Mouse (Mus musculus) adrenal gland, postnatal 4 days (tissue): Measurements from ENCODE around the gene Gsdmc3. TPM values are rescaled to one million over a fixed set of nuclear protein-coding genes. Genes with fewer than 3 reads are reported as not detected.
"Not testable (repeated sequence)": the region's sequence is repeated elsewhere in the genome, so short reads cannot be mapped to it uniquely, and the experiment has no call there.

Source experiments
- DNase-seq, 2 experiments: peaks; one replicate each; pipeline ENCODE4 v3.0.0; 2021 to 2022; ENCODE audit warnings: low spot score in 2 of 2, mixed read lengths in 2 of 2
- long read RNA-seq, 2 experiments: library from polyadenylated mRNA; stranded (forward); transcript quantifications; one replicate each; pipeline ENCODE4 v2.0.0; 2021
- total RNA-seq, 2 experiments: library from RNA; stranded (reverse); gene quantifications; 2 replicates each; pipeline ENCODE4 v1.2.3; 2021

Gene Gsdmc3
- not detected for total RNA-seq
- long read RNA-seq, experiment 1: 0 reads
- long read RNA-seq, experiment 2: 0 reads

- DNase-seq: not testable (repeated sequence)
Measured at GRCm38 (mm10) chr15:63878458-63878857, at the start of gene Gsdmc3. Gsdmc3 (minus strand) TSS chr15:63878558.

GRCm38 (mm10) chr15:63926201-63926600 lies 47.8 kb upstream of the Gsdmc3 start:
- DNase-seq: no peak

DNA sequence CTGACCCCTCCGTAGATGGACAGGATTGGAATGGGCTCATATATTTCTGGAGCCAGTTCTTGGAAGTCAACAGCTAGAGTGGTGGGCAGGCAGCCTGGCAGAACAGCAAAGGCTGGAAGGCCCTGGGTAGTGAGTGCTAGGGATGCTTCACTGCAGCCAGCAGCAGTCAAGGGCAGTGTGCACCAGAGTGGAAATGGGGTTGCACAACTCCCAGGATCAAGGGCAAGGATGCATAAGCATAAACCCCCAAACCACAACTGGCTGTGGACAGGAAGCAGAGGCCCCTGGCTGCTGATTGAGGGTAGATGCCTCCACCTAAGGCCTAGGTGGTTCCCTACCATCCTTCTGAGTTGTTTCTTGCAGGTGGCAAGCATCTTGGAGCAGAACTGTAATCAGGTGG lies 46.1 kb upstream of the Gsdmc3 start:
- no peak for DNase-seq

- not testable (repeated sequence) for DNase-seq
Measured at GRCm38 (mm10) chr15:63921618-63922017, 43.3 kb upstream of the Gsdmc3 start.

DNA sequence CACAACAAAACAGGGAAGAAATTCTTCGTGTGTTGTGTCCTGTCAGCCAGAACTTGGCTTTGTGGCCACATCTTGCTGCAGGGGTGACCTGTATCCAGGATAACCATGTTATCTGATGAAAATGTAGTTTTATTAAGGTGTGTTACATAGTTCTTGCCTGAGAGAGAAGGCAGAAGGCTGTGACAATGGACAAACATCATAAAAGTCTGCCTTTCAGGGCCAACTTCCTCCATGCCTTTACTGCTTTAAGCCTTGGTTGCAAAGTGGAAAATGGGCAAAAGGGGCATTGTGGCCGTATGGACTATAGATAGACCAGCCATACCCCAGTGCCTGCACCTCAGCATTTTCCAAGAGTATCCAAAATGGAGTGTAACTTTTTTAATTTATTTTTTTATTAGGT lies 41.4 kb upstream of the Gsdmc3 start:
- not testable (repeated sequence) for DNase-seq

DNA sequence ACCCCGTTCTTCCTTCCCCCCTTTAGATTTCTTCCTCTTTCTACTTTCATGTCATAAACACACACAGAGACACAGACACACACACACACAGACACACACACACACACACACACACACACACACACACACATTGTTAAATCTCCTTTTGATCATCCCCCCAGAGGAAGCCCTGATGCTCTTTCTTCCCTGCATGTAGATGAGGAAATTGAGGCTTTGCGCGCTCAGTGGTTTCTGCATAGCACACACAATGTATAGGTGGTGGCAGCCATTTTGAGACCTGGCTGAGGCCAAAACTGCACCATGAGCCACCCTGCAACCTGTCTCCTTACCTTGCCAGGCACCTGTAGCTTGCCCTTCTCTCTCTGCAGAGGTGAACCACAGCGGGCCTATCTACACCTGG lies 38.2 kb upstream of the Gsdmc3 start:
- not testable (repeated sequence) for DNase-seq

DNA sequence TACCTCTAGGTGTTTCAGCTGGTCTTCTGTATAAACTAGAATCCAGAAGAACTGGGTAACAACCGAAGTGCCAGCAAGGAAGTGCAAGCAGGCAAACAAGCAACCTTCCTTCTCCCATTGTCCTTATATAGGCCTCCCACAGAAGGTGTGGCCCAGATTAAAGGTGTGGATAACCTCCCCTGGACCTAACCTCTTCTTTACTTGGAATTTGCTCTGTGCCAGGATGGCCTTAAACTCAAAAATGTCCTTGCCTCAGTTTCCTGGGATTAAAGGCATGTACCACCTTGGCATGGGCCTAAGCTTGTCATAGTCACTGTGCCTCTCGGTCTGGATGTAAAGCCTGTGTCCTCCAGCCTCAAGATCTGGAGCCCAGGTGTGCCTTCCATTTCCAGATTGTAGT lies 33.8 kb upstream of the Gsdmc3 start, which contains the start of gene Gsdmc4:
Gsdmc4 (minus strand) TSS at position 101 of the 400 bp plus-strand sequence.
- DNase-seq: not testable (repeated sequence)

DNA sequence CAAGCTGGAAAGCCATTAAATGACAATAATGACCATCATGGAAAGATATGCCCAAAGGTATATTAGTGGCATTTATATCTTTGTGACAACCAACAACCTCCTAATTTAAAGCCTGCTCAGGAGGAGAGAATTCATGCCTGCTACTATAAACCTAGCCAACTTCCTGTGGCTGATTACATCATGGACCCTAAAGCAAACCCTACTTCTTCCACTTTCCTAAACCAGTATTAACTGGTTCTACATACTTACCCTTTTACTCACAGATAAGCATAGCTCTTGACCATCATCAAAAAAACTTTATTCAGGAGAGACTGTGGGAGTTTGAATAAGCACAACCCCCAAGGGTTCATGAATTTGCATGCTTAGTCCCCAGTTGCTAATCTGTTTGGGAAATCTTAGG lies 31.5 kb upstream of the Gsdmc3 start:
- not testable (repeated sequence) for DNase-seq

GRCm38 (mm10) chr15:63895560-63896353 lies 17.4 kb upstream of the Gsdmc3 start:
- not testable (repeated sequence) for DNase-seq

DNA sequence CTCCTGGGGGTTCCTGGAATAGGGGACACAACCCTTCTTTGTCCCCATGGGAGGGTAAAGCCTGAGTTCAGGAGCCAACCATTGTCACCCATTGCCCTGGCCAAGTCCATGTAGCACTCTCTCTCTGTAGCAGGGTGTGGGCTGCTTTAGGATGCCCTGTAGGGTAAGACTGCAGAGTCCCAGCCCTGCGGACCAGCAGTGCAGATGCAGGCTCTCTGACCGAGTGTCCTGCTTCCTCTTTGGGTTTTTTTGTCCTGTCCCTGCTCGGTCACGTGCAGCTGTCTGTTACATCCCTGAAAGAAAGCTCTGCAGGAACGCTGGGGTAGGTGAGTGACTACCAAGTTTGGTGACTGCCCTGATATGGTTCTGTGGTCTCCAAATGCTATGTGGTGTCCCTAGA lies 10.1 kb upstream of the Gsdmc3 start:
- not testable (repeated sequence) for DNase-seq

- not testable (repeated sequence) for DNase-seq
Measured at GRCm38 (mm10) chr15:63887949-63888348, 9.6 kb upstream of the Gsdmc3 start.

DNA sequence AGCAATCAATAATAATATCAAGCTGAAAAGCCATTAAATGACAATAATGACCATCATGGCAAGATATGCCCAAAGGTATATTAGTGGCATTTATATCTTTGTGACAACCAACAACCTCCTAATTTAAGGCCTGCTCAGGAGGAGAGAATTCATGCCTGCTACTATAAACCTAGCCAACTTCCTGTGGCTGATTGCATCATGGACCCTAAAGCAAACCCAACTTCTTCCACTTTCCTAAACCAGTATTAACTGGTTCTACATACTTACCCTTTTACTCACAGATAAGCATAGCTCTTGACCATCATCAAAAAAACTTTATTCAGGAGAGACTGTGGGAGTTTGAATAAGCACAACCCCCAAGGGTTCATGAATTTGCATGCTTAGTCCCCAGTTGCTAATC lies 2.2 kb downstream of the Gsdmc3 start:
- not testable (repeated sequence) for DNase-seq

GRCm38 (mm10) chr15:63861965-63862364 lies 16.4 kb downstream of the Gsdmc3 start:
- not testable (repeated sequence) for DNase-seq

Other genes with a start within 250 kb of the Gsdmc3 start
- gene Gsdmc2, start 33.4 kb downstream of the Gsdmc3 start, total RNA-seq: not detected
- gene Gsdmc4, start 33.7 kb upstream of the Gsdmc3 start, total RNA-seq: not detected
- 10 to 100 TPM; 46.2 to 47.2 TPM for gene Fam49b, start 181.9 kb upstream of the Gsdmc3 start, total RNA-seq